Mouse (Mus musculus) MEL (cell line): ENCODE data around the gene Naga.

ENCODE experiments used
- CTCF ChIP-seq, 3 experiments: IDR thresholded peaks in 2 of 3; conservative IDR thresholded peaks in 1 of 3; 2 replicates each; pipeline ENCODE4 v1.5.1; 2011 to 2012; ENCODE audit warnings: low read length in 3 of 3, low read depth in 2 of 3, mild to moderate bottlenecking in 2 of 3, improper control_type of control experiment in 1 of 3, inconsistent platforms in 1 of 3, mixed read lengths in 1 of 3, moderate library complexity in 1 of 3; ENCODE audit not compliant: control insufficient read depth in 1 of 3, insufficient read depth in 1 of 3, poor library complexity in 1 of 3, severe bottlenecking in 1 of 3
- ZNF384 ChIP-seq: IDR thresholded peaks from 2 replicates; pipeline ENCODE4 v1.6.1; 2012; ENCODE audit warnings: low read depth, mild to moderate bottlenecking, inconsistent platforms, low read length, improper control_type of control experiment

- no peak for TF ChIP-seq CTCF (IDR thresholded peaks at IDR 0.05 in 2 of 3, conservative IDR thresholded peaks at IDR 0.05 in 1 of 3; ENCODE audit: control insufficient read depth in 1 of 3, insufficient read depth in 1 of 3, low read depth in 2 of 3, low read length in 3 of 3, poor library complexity in 1 of 3, severe bottlenecking in 1 of 3)
- peak; percentile 42; the same call in 1 of the 2 replicates for TF ChIP-seq ZNF384
Measured at GRCm38 (mm10) chr15:82341675-82342542, 3.2 kb upstream of the Naga start.
